Mouse (Mus musculus) kidney, adult 2 months (tissue): Measurements from ENCODE around the gene Rgs16. TPM values are rescaled to one million over a fixed set of nuclear protein-coding genes. Genes with fewer than 3 reads are reported as not detected.

Experiments used
- DNase-seq: peaks from one replicate; pipeline ENCODE4 v3.0.0; 2021
- H3K27ac ChIP-seq: fragments of 200-500 bp; 2 replicates; pipeline ENCODE4 v1.5.1; 2012; ENCODE audit warnings: low read depth, low read length, control low read depth, inconsistent platforms; ENCODE audit not compliant: insufficient read depth
- H3K27me3 ChIP-seq: fragments of 200-500 bp; replicated peaks from 2 replicates; pipeline ENCODE4 v1.6.1; 2012; ENCODE audit warnings: mild to moderate bottlenecking, moderate library complexity, low read length, inconsistent platforms; ENCODE audit not compliant: control insufficient read depth, insufficient read depth
- H3K36me3 ChIP-seq: fragments of 200-500 bp; 2 replicates; pipeline ENCODE4 v1.6.1; 2012; ENCODE audit warnings: mild to moderate bottlenecking, moderate library complexity, low read length, inconsistent platforms; ENCODE audit not compliant: control insufficient read depth, insufficient read depth
- H3K4me1 ChIP-seq: fragments of 200-500 bp; 2 replicates; pipeline ENCODE4 v1.6.1; 2011; ENCODE audit warnings: low read length; ENCODE audit not compliant: control insufficient read depth, insufficient read depth
- H3K4me3 ChIP-seq: fragments of 200-500 bp; 2 replicates; pipeline ENCODE4 v1.5.1; 2011; ENCODE audit warnings: mild to moderate bottlenecking, low read depth, low read length, control low read depth; ENCODE audit not compliant: insufficient read depth
- CTCF ChIP-seq: fragments of 200-500 bp; conservative IDR thresholded peaks from 2 replicates; pipeline ENCODE4 v1.5.1; 2011; ENCODE audit warnings: low read depth, mild to moderate bottlenecking, control low read depth, low read length, moderate library complexity, mixed read lengths; ENCODE audit not compliant: insufficient read depth, insufficient read length
- POLR2A ChIP-seq: fragments of 200-500 bp; IDR thresholded peaks from one replicate; pipeline ENCODE4 v1.6.1; 2011; ENCODE audit warnings: low read depth, low read length, control low read depth
- WGBS: fragments of 180-500 bp; shearing (Covaris S2); methylation state at CpG from one replicate; pipeline ENCODE4 v1.1.7; 2018; 5-methylcytosine and 5-hydroxymethylcytosine counted together
- polyA plus RNA-seq: library from polyadenylated mRNA; depleted of rRNA; stranded (reverse); fragments of >200 nt; gene quantifications from 2 replicates; pipeline ENCODE4 v1.2.3, GENCODE M21; 2012

Rgs16 gene
- polyA plus RNA-seq, 1 experiment: 0.61 TPM

DNA sequence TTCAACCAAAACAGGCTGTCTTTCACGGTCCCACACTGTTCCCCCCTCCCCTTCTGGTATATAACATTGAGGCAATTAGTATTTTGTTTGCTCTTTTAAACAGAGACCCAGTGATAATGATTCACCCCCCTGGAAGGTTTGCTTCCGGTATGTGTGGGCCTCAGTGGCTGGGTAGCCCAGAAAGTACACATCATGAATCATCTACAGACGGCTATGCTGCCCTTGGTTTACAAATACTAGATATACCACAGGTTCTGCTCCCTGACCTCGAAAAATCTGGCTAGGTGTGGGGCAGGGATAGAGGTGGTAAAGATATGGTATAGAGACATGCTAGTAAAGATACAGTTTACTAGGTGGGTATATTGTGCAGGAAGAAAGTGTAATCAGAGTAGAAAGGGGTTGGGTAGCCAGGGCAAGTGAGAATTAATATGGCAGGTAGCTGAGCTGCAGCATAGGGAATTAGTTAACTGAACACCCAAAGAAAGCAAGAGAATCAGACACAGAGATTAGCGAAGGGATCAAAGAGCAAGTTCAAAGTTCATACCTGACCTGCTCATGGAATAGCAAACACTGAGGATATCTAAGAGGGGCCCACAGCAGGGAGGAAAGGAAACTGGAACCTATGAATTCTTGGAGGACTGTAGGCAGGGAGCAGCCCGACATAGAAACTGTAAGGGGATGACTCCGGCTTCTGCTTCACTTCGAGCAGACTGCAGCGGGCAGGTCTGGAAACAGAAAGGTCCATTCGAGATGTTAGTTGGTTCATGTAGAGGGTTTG lies 30.0 kb downstream of the Rgs16 start:
- no peak overlapping the region for H3K27ac ChIP-seq
- no peak for TF ChIP-seq CTCF
- TF ChIP-seq POLR2A: no peak

GRCm38 (mm10) chr1:153770776-153771167 lies 30.6 kb downstream of the Rgs16 start:
- peak; percentile 16 for DNase-seq
- H3K27me3 ChIP-seq: no peaks in the 10 kb centered on the region
- WGBS: 100% methylated on average over 1 of the region's 1 CpGs
- no peak overlapping the region for H3K4me3 ChIP-seq
- H3K36me3 ChIP-seq: no peaks in the 10 kb centered on the region
- TF ChIP-seq POLR2A (no peak), CTCF (no peak)
- no peak overlapping the region for H3K27ac ChIP-seq
- no peaks in the 10 kb centered on the region for H3K4me1 ChIP-seq

More for the DNA sequence above, 30.0 kb downstream of the Rgs16 start:
- no peaks in the 10 kb centered on the region for H3K27me3 ChIP-seq
- DNase-seq: peak; percentile 16
- no peaks in the 10 kb centered on the region for H3K36me3 ChIP-seq
- H3K4me3 ChIP-seq: no peak overlapping the region
- WGBS: 79% methylated on average over 10 of the region's 10 CpGs
- no peaks in the 10 kb centered on the region for H3K4me1 ChIP-seq

DNA sequence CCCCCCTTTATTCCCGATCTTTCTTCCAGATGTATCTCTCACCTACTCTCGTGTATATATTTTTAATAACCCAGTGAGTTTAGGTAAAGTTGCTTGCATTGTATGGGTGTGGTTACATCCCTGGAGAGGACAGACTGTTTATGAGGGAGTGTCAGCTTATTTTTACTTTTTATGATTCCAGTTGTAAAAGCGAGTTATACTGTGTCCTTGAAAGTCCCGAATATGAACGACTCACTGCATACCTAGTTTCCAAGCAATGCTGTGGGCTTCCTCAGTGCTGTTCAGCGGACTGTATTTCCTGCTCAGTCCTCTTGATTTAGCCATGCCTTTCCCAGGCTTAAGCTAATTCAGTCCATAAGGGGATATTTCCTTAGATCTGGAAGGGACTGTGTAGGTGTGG lies 35.0 kb downstream of the Rgs16 start:
- Histone ChIP-seq H3K4me1 (no peaks in the 10 kb centered on the region), H3K36me3 (no peaks in the 10 kb centered on the region), H3K27ac (no peak overlapping the region), H3K4me3 (no peak overlapping the region), H3K27me3 (no peaks in the 10 kb centered on the region)
- DNase-seq: no peak
- TF ChIP-seq POLR2A (no peak), CTCF (no peak)
- 67% methylated on average over 6 of the region's 6 CpGs for WGBS

DNA sequence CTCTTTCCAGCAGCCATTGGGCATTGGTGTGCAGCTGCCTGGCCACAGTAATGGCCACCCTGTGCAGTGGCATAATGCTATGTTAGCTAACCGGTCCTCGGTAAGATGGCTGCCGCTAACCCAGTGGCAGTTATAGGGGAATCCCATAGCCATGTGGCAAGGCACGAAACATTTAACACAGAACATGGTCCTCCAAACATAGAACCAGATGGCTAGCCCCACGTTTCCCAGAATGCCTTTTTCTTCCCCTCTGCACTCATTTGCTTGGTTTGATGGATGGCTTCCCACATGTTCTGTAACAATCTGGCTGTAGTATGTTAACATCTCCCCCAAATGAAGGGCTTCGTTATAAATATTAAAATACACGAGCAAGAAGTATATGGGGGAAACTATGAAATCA lies 36.1 kb downstream of the Rgs16 start:
- no peaks in the 10 kb centered on the region for H3K27me3 ChIP-seq
- H3K27ac ChIP-seq: no peak overlapping the region
- 94% methylated on average over 7 of the region's 7 CpGs for WGBS
- H3K4me3 ChIP-seq: no peak overlapping the region
- no peaks in the 10 kb centered on the region for H3K36me3 ChIP-seq
- no peak for DNase-seq
- TF ChIP-seq POLR2A: no peak
- no peak for TF ChIP-seq CTCF
- no peaks in the 10 kb centered on the region for H3K4me1 ChIP-seq

GRCm38 (mm10) chr1:153778205-153778604 lies 38.1 kb downstream of the Rgs16 start:
- Histone ChIP-seq H3K27me3 (no peaks in the 10 kb centered on the region), H3K36me3 (no peaks in the 10 kb centered on the region), H3K4me3 (no peak overlapping the region), H3K27ac (no peak overlapping the region), H3K4me1 (no peaks in the 10 kb centered on the region)
- TF ChIP-seq CTCF (no peak), POLR2A (no peak)
- WGBS: 93% methylated on average over 10 of the region's 10 CpGs
- no peak for DNase-seq

DNA sequence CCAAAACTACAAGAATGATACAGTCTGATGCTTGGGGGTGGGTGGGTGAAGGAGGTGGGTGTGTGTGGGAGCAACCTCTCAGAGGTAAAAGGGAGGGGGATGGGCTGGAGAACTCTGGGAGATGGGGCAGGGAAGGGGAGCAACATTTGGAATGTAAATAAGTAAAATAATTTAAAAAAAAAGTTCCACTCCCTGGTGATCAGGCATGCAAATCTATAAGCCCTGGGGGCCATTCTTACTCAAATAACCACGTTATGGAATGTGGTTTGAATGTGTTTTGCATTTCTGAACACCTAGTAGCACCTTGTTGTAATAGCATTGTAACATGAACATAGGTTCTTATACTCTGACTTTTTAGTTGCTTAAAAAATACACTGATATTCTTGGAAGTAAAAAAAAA lies 43.2 kb downstream of the Rgs16 start:
- no peaks in the 10 kb centered on the region for H3K27me3 ChIP-seq
- H3K4me1 ChIP-seq: no peaks in the 10 kb centered on the region
- WGBS: 28% methylated on average over 1 of the region's 1 CpGs
- H3K36me3 ChIP-seq: no peaks in the 10 kb centered on the region
- no peak overlapping the region for H3K4me3 ChIP-seq
- H3K27ac ChIP-seq: no peak overlapping the region
- no peak for TF ChIP-seq CTCF
- no peak for TF ChIP-seq POLR2A
- peak; percentile 10 for DNase-seq

- DNase-seq: no peak
- Histone ChIP-seq H3K27me3 (no peaks in the 10 kb centered on the region), H3K36me3 (no peaks in the 10 kb centered on the region), H3K4me3 (no peak overlapping the region), H3K27ac (no peak overlapping the region), H3K4me1 (no peaks in the 10 kb centered on the region)
- WGBS: 54% methylated on average over 4 of the region's 4 CpGs
- TF ChIP-seq CTCF (no peak), POLR2A (no peak)
These were observed 45.5 kb downstream of the Rgs16 start for GRCm38 (mm10) chr1:153785608-153786007.
